31 mouse cellular contexts compared by ENCODE assay signal in genomic region chr16:91639161-91639560, GRCm38 (mm10). TPM values are rescaled to one million over a fixed set of nuclear protein-coding genes. Genes with fewer than 3 reads are reported as not detected.
A peak's percentile ranks its signal among the peaks of the same experiment; 100 is the strongest.
DNase-seq lines count a peak whose midpoint lies in the region; ATAC-seq lines count a peak whose summit lies in the region.
"Had no signal": no experiment of that assay in that cellular context is flagged by ENCODE, and none has a peak within 500 bp of the region (broad histone marks: within the 10 kb centered on the region; RNA-seq: fewer than 3 reads in every experiment).

No protein-coding gene starts in this region.

- ATAC-seq in forebrain, embryonic 11.5 days (replicated peaks; ENCODE audit: low FRiP score): no peak
- ATAC-seq: forebrain, embryonic 16.5 days; hindbrain, postnatal 0 days; intestine, embryonic 15.5 days; midbrain, embryonic 16.5 days had no signal

- H3K27ac ChIP-seq in forebrain, embryonic 11.5 days (ENCODE audit: low read depth, low read length): no peak overlapping the region
- H3K27ac ChIP-seq in forebrain, embryonic 10.5 days: no peak overlapping the region
- H3K27ac ChIP-seq: embryonic facial prominence, embryonic 12.5 days; hindbrain, embryonic 12.5 days; hindbrain, postnatal 0 days; intestine, embryonic 15.5 days; limb, embryonic 13.5 days; lung, embryonic 15.5 days; stomach, embryonic 15.5 days had no signal

- peaks cover 21% of the 10 kb centered on the region for H3K36me3 ChIP-seq in forebrain, embryonic 11.5 days (ENCODE audit: control insufficient read depth, insufficient read depth, low read length)
- H3K36me3 ChIP-seq in forebrain, embryonic 10.5 days (replicated peaks): peaks cover 94% of the 10 kb centered on the region

- H3K4me3 ChIP-seq in forebrain, embryonic 11.5 days (ENCODE audit: low read depth, low read length): no peak overlapping the region
- no peak overlapping the region for H3K4me3 ChIP-seq in forebrain, embryonic 10.5 days
- H3K4me3 ChIP-seq: embryonic facial prominence, embryonic 12.5 days; hindbrain, embryonic 12.5 days; intestine, embryonic 15.5 days; limb, embryonic 13.5 days; lung, embryonic 15.5 days; stomach, embryonic 15.5 days had no signal

- peak; percentile 21 for DNase-seq in forebrain, embryonic 11.5 days (ENCODE audit: low spot score)
- DNase-seq in forebrain, embryonic 10.5 days (ENCODE audit: extremely low spot score, low spot score): no peak
- DNase-seq in ovary, adult 18-20 months (ENCODE audit: low spot score): peak; percentile 63
- no peak for DNase-seq in ovary, postnatal 10 days (ENCODE audit: low spot score)
- DNase-seq in adrenal gland, postnatal 25 days: peak; percentile 66
- no peak for DNase-seq in gastrocnemius, postnatal 4 days (ENCODE audit: low spot score in 2 of 2)
- no peak for DNase-seq in retina, embryonic 14.5 days (ENCODE audit: low spot score)
- DNase-seq: cerebellum, adult 11 months; cerebellum, adult 9-10 months; cerebellum, postnatal 36 days; embryo, embryonic 11 days; gastrocnemius, postnatal 10 days; heart, postnatal 36 days; kidney, adult 2 months; kidney, postnatal 36 days; lung, postnatal 36 days; right cerebral cortex, postnatal 25 days; thymus, adult 18-20 months; thymus, postnatal 36 days had no signal

- no peaks in the 10 kb centered on the region for H3K9me3 ChIP-seq in forebrain, embryonic 11.5 days (ENCODE audit: control insufficient read depth, low read length)
- no peaks in the 10 kb centered on the region for H3K9me3 ChIP-seq in forebrain, embryonic 10.5 days
- H3K9me3 ChIP-seq: embryonic facial prominence, embryonic 12.5 days; hindbrain, embryonic 12.5 days; intestine, embryonic 15.5 days; limb, embryonic 13.5 days; lung, embryonic 15.5 days; stomach, embryonic 15.5 days had no signal

- 94% methylated on average over 5 of the region's 5 CpGs for WGBS in forebrain, embryonic 11.5 days
- 95% methylated on average over 5 of the region's 5 CpGs for WGBS in forebrain, embryonic 10.5 days

- H3K4me2 ChIP-seq in forebrain, embryonic 11.5 days (ENCODE audit: low read depth, low read length, severe bottlenecking): no peak overlapping the region
- H3K4me2 ChIP-seq: embryonic facial prominence, embryonic 12.5 days; heart, embryonic 11.5 days; hindbrain, embryonic 12.5 days; intestine, embryonic 15.5 days; limb, embryonic 13.5 days; liver, embryonic 11.5 days; lung, embryonic 15.5 days; midbrain, embryonic 11.5 days; stomach, embryonic 15.5 days had no signal

- H3K27me3 ChIP-seq in forebrain, embryonic 11.5 days (ENCODE audit: control insufficient read depth, insufficient read depth, low read length): no peaks in the 10 kb centered on the region
- H3K27me3 ChIP-seq in forebrain, embryonic 10.5 days (ENCODE audit: poor library complexity, severe bottlenecking): no peaks in the 10 kb centered on the region
- H3K27me3 ChIP-seq: embryonic facial prominence, embryonic 12.5 days; hindbrain, embryonic 12.5 days; intestine, embryonic 15.5 days; limb, embryonic 13.5 days; lung, embryonic 15.5 days; stomach, embryonic 15.5 days had no signal

- H3K9ac ChIP-seq in forebrain, embryonic 11.5 days (ENCODE audit: low read length): no peak overlapping the region
- H3K9ac ChIP-seq: embryonic facial prominence, embryonic 12.5 days; hindbrain, embryonic 12.5 days; intestine, embryonic 15.5 days; limb, embryonic 13.5 days; lung, embryonic 15.5 days; stomach, embryonic 15.5 days had no signal

- H3K4me1 ChIP-seq in forebrain, embryonic 11.5 days (replicated peaks; ENCODE audit: control insufficient read depth, insufficient read depth, low read length): no peaks in the 10 kb centered on the region
- H3K4me1 ChIP-seq in forebrain, embryonic 10.5 days: no peaks in the 10 kb centered on the region
- H3K4me1 ChIP-seq: embryonic facial prominence, embryonic 12.5 days; hindbrain, embryonic 12.5 days; intestine, embryonic 15.5 days; limb, embryonic 13.5 days; lung, embryonic 15.5 days; stomach, embryonic 15.5 days had no signal

RNA-seq across cellular contexts. Expression of gene Gart, which starts 7.6 kb away (rescaled TPM):
- polyA plus RNA-seq in forebrain, embryonic 11.5 days (2014; fragmentation: Nextera tagmentation; extraction: Ambion mirVana): 145 and 150 TPM in 2 replicates
- 204 and 211 TPM in 2 replicates for polyA plus RNA-seq in forebrain, embryonic 10.5 days (2016; fragmentation: Nextera tagmentation; extraction: Ambion mirVana)
- total RNA-seq in adrenal gland, postnatal 25 days (2021): 90.8 and 124 TPM in 2 replicates
- total RNA-seq in gastrocnemius, postnatal 4 days (2021): 10 to 100 TPM; 73.3 to 83.7 TPM

RNA-seq across cellular contexts. Expression of gene Son, which starts 8.1 kb away (rescaled TPM):
- 140 and 150 TPM in 2 replicates for polyA plus RNA-seq in forebrain, embryonic 11.5 days (2014; fragmentation: Nextera tagmentation; extraction: Ambion mirVana)
- polyA plus RNA-seq in forebrain, embryonic 10.5 days (2016; fragmentation: Nextera tagmentation; extraction: Ambion mirVana): 110 and 111 TPM in 2 replicates
- 297 and 334 TPM in 2 replicates for total RNA-seq in adrenal gland, postnatal 25 days (2021)
- 100 to 1,000 TPM; 169 to 203 TPM for total RNA-seq in gastrocnemius, postnatal 4 days (2021)

RNA-seq across cellular contexts. Expression of gene Dnajc28, which starts 20.3 kb away (rescaled TPM):
- polyA plus RNA-seq in forebrain, embryonic 11.5 days (2014; fragmentation: Nextera tagmentation; extraction: Ambion mirVana): 4.5 and 4.7 TPM in 2 replicates
- polyA plus RNA-seq in forebrain, embryonic 10.5 days (2016; fragmentation: Nextera tagmentation; extraction: Ambion mirVana): 2.9 and 4.0 TPM in 2 replicates
- total RNA-seq in adrenal gland, postnatal 25 days (2021): 14.5 and 17.1 TPM in 2 replicates
- 1 to 10 TPM; 2.9 to 3.9 TPM for total RNA-seq in gastrocnemius, postnatal 4 days (2021)

RNA-seq across cellular contexts. Expression of gene Tmem50b, which starts 41.6 kb away (rescaled TPM):
- polyA plus RNA-seq in forebrain, embryonic 11.5 days (2014; fragmentation: Nextera tagmentation; extraction: Ambion mirVana): 36.4 and 42.4 TPM in 2 replicates
- polyA plus RNA-seq in forebrain, embryonic 10.5 days (2016; fragmentation: Nextera tagmentation; extraction: Ambion mirVana): 32.7 and 33.8 TPM in 2 replicates
- 57.9 and 58.3 TPM in 2 replicates for total RNA-seq in adrenal gland, postnatal 25 days (2021)
- total RNA-seq in gastrocnemius, postnatal 4 days (2021): 10 to 100 TPM; 12.3 to 12.8 TPM

RNA-seq across cellular contexts. Expression of gene Donson, which starts 49.4 kb away (rescaled TPM):
- polyA plus RNA-seq in forebrain, embryonic 11.5 days (2014; fragmentation: Nextera tagmentation; extraction: Ambion mirVana): 42.1 and 42.7 TPM in 2 replicates
- polyA plus RNA-seq in forebrain, embryonic 10.5 days (2016; fragmentation: Nextera tagmentation; extraction: Ambion mirVana): 34.3 and 38.1 TPM in 2 replicates
- 8.7 and 16.7 TPM in 2 replicates for total RNA-seq in adrenal gland, postnatal 25 days (2021)
- 1 to 10 TPM; 6.9 to 9.6 TPM for total RNA-seq in gastrocnemius, postnatal 4 days (2021)

Comparison
In these comparisons a context has a peak if more than half of its experiments do, and no peak if none do; other contexts are left out.
1. DNase-seq: peak in forebrain, embryonic 11.5 days (single experiment), ovary, adult 18-20 months (single experiment) and adrenal gland, postnatal 25 days (single experiment); none in forebrain, embryonic 10.5 days (single experiment), ovary, postnatal 10 days (single experiment), gastrocnemius, postnatal 4 days (0 of 2) and retina, embryonic 14.5 days (single experiment).